Mouse (Mus musculus): ENCODE data around the gene Pcca. TPM values are rescaled to one million over a fixed set of nuclear protein-coding genes. Genes with fewer than 3 reads are reported as not detected.

Pcca gene
- polyA plus RNA-seq, 1 experiment from 2014 or later, result 32.2 TPM

GRCm38 (mm10) chr14:122608323-122608722, 74.2 kb downstream of the Pcca start:
- no peak for ATAC-seq (ENCODE audit: low FRiP score, low read depth)
- Histone ChIP-seq H3K9me3 (no peaks in the 10 kb centered on the region), H3K36me3 (no peaks in the 10 kb centered on the region), H3K4me2 (replicated peaks) (no peak overlapping the region), H3K4me1 (peaks cover 8% of the 10 kb centered on the region), H3K4me3 (no peak overlapping the region), H3K27ac (replicated peaks) (no peak overlapping the region), H3K27me3 (no peaks in the 10 kb centered on the region), H3K9ac (replicated peaks) (no peak overlapping the region)
- WGBS, result 89% methylated on average over 2 of the region's 2 CpGs

GRCm38 (mm10) chr14:122611035-122611434, 76.9 kb downstream of the Pcca start:
- Histone ChIP-seq H3K4me1 (peaks cover 5% of the 10 kb centered on the region), H3K4me2 (replicated peaks) (no peak overlapping the region), H3K9me3 (no peaks in the 10 kb centered on the region), H3K4me3 (no peak overlapping the region), H3K9ac (replicated peaks) (no peak overlapping the region), H3K36me3 (no peaks in the 10 kb centered on the region), H3K27ac (replicated peaks) (no peak overlapping the region), H3K27me3 (no peaks in the 10 kb centered on the region)
- ATAC-seq (ENCODE audit: low FRiP score, low read depth), result no peak
- 88% methylated on average over 4 of the region's 4 CpGs for WGBS

GRCm38 (mm10) chr14:122612317-122612716, 78.2 kb downstream of the Pcca start:
- no peak overlapping the region for H3K9ac ChIP-seq (replicated peaks)
- 89% methylated on average over 3 of the region's 3 CpGs for WGBS
- no peaks in the 10 kb centered on the region for H3K36me3 ChIP-seq
- H3K9me3 ChIP-seq, result no peaks in the 10 kb centered on the region
- no peak overlapping the region for H3K4me3 ChIP-seq
- H3K27me3 ChIP-seq, result no peaks in the 10 kb centered on the region
- ATAC-seq (ENCODE audit: low FRiP score, low read depth), result no peak
- no peaks in the 10 kb centered on the region for H3K4me1 ChIP-seq
- no peak overlapping the region for H3K27ac ChIP-seq (replicated peaks)
- no peak overlapping the region for H3K4me2 ChIP-seq (replicated peaks)

DNA sequence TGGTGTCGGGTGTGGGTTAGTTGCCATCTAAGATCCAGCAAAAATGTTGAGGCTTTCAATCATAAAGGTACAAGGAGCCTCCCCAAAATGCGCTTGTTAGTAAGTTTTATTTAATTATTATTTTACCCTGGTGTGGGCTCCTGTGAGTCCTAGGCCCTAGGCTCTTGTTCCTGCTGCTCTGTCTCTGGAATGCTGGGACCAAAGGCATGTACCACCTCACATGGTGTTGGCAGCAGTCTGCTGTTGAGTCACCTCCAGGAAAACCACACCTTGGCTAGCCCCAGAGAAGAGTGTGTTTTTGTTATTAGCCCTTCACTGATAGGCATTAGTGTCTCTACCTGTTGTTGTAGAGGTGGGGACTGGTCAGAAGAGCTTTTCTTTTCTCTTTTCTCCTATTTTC, 83.5 kb downstream of the Pcca start:
- ATAC-seq (ENCODE audit: low FRiP score, low read depth), result no peak
- WGBS, result 93% methylated on average over 2 of the region's 2 CpGs
- H3K9ac ChIP-seq (replicated peaks), result no peak overlapping the region
- no peak overlapping the region for H3K4me2 ChIP-seq (replicated peaks)
- H3K36me3 ChIP-seq, result no peaks in the 10 kb centered on the region
- H3K27me3 ChIP-seq, result no peaks in the 10 kb centered on the region
- H3K4me3 ChIP-seq, result no peak overlapping the region
- no peaks in the 10 kb centered on the region for H3K4me1 ChIP-seq
- H3K27ac ChIP-seq (replicated peaks), result no peak overlapping the region
- no peaks in the 10 kb centered on the region for H3K9me3 ChIP-seq

DNA sequence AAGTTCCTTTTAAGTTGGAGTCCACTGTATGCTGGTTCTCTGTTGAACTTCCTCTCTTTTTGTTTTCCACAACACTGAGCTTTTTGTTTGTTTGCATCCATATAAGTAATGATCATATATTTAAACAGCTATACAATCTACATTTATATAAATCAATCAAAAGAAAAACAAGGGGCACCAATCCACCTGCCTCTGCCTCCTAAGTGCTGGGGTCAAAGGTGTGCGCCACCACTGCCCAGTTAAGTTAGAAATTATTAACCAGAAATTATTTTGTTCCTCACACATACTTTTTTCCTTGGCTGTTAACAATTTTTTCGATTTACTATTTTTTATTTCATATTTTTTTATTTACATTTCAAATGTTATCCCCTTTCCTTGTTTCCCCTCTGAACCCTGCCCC, 99.3 kb downstream of the Pcca start:
- Histone ChIP-seq H3K9me3 (no peaks in the 10 kb centered on the region), H3K36me3 (no peaks in the 10 kb centered on the region), H3K9ac (replicated peaks) (no peak overlapping the region), H3K27me3 (no peaks in the 10 kb centered on the region), H3K4me3 (no peak overlapping the region), H3K27ac (replicated peaks) (no peak overlapping the region), H3K4me1 (peaks cover 4% of the 10 kb centered on the region; the same call in 1 of the 2 replicates), H3K4me2 (replicated peaks) (no peak overlapping the region)
- ATAC-seq (ENCODE audit: low FRiP score, low read depth), result no peak
- 91% methylated on average over 2 of the region's 2 CpGs for WGBS

GRCm38 (mm10) chr14:122636601-122637000, 102.5 kb downstream of the Pcca start:
- no peaks in the 10 kb centered on the region for H3K27me3 ChIP-seq
- H3K36me3 ChIP-seq, result no peaks in the 10 kb centered on the region
- H3K9ac ChIP-seq (replicated peaks), result no peak overlapping the region
- no peaks in the 10 kb centered on the region for H3K9me3 ChIP-seq
- no peak overlapping the region for H3K27ac ChIP-seq (replicated peaks)
- no peak for ATAC-seq (ENCODE audit: low FRiP score, low read depth)
- no peak overlapping the region for H3K4me2 ChIP-seq (replicated peaks)
- H3K4me3 ChIP-seq, result no peak overlapping the region
- peaks cover 4% of the 10 kb centered on the region; the same call in 1 of the 2 replicates for H3K4me1 ChIP-seq
- 36% methylated on average over 6 of the region's 6 CpGs for WGBS

GRCm38 (mm10) chr14:122637798-122638555, 103.9 kb downstream of the Pcca start:
- 0 out of 2 replicates have a peak, but pooled peaks have one; percentile 58 for ATAC-seq (ENCODE audit: low FRiP score, low read depth)
- WGBS, result 78% methylated on average over 5 of the region's 5 CpGs
- H3K36me3 ChIP-seq, result no peaks in the 10 kb centered on the region

DNA sequence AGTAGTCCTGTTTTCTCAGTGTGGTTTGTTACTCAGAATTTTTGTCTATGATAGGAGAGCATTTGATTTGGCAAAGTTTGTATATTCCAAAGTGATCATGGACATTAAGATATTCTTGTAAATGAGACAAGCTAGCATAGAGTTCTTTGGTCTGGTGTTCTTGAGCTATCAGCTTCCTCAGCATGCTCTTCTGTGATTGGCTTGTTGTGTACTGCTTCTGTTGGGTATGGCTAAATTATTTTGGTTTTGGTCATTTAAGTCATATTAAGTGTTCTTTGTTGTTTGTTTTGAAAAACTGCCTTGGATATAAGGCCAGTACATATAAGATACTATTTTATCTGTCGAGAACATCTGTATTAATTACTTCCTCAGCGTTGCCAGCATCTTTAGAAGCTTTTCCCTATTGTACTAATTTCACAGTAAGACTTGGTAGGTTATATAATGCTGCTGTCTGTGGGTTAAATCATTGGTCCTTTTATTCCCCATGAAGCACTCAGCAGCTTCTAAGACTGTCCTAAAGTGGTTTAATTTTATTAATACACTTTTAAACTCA, 105.1 kb downstream of the Pcca start:
- H3K9ac ChIP-seq (replicated peaks), result no peak overlapping the region
- H3K36me3 ChIP-seq, result no peaks in the 10 kb centered on the region
- no peak overlapping the region for H3K4me2 ChIP-seq (replicated peaks)
- peaks cover 4% of the 10 kb centered on the region; the same call in 1 of the 2 replicates for H3K4me1 ChIP-seq
- WGBS, result 91% methylated on average over 2 of the region's 2 CpGs
- no peaks in the 10 kb centered on the region for H3K27me3 ChIP-seq
- H3K4me3 ChIP-seq, result no peak overlapping the region
- ATAC-seq (ENCODE audit: low FRiP score, low read depth), result no peak
- H3K27ac ChIP-seq (replicated peaks), result no peak overlapping the region
- H3K9me3 ChIP-seq, result no peaks in the 10 kb centered on the region

More at GRCm38 (mm10) chr14:122637798-122638555, 103.9 kb downstream of the Pcca start:
- Histone ChIP-seq H3K27ac (replicated peaks) (no peak overlapping the region), H3K27me3 (no peaks in the 10 kb centered on the region), H3K4me2 (replicated peaks) (no peak overlapping the region), H3K9me3 (no peaks in the 10 kb centered on the region), H3K9ac (replicated peaks) (no peak overlapping the region), H3K4me1 (peaks cover 4% of the 10 kb centered on the region; the same call in 1 of the 2 replicates), H3K4me3 (no peak overlapping the region)

GRCm38 (mm10) chr14:122642432-122642831, 108.3 kb downstream of the Pcca start:
- 98% methylated on average over 1 of the region's 1 CpGs for WGBS
- Histone ChIP-seq H3K9ac (replicated peaks) (no peak overlapping the region), H3K4me2 (replicated peaks) (no peak overlapping the region), H3K4me1 (no peaks in the 10 kb centered on the region), H3K27me3 (no peaks in the 10 kb centered on the region), H3K36me3 (no peaks in the 10 kb centered on the region), H3K27ac (replicated peaks) (no peak overlapping the region), H3K4me3 (no peak overlapping the region), H3K9me3 (no peaks in the 10 kb centered on the region)
- no peak for ATAC-seq (ENCODE audit: low FRiP score, low read depth)

DNA sequence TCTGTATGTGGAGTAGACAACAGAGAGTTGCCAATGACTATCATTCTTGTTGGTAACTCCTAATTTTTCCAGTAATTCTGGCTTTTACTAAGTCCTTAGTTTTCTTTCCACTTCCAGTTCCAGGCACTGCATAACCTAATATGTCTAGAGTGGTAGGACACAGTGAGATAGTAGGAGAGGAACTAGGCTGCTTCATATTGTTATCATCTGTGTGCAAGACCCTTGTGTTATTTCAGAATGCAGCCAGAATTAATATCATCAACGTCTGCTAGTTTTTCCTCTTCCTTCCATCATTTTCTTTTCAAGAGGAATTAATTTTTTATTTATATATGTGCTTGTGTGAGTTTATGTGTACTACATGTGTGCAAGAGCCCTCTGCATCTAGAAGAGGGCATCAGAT, 114.1 kb downstream of the Pcca start:
- ATAC-seq (ENCODE audit: low FRiP score, low read depth), result no peak
- WGBS, result 88% methylated on average over 1 of the region's 1 CpGs
- H3K4me3 ChIP-seq, result no peak overlapping the region

DNA sequence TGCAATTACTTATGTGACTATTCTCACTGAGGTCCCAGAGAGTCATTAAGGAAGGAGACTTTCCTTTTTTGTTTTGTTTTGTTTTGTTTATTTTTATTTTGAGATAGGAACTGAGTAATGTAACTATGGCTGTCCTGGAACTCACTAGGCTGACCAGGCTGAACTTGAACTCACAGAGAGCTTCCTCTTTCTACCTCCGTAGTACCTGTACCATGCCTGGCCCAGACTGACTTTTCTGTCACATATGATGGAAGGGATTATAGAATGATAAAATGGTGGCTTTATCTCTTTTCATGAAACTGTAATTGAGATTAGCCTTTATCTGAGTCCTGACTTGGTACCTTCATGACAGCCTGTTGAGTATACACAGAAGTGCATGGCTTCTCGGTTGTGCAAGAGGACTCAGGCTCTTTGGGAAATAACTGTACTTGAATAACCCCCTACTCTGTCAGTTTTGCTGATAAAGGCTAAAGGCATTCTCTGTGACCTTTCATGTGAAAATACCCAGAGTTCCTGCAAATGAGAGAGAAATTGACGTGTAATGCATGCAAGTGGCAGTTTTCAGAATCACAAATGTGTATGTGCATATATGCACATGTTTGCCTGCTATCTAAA, 115.3 kb downstream of the Pcca start:
- H3K4me2 ChIP-seq (replicated peaks), result no peak overlapping the region
- no peaks in the 10 kb centered on the region for H3K36me3 ChIP-seq
- no peak overlapping the region for H3K4me3 ChIP-seq
- ATAC-seq (ENCODE audit: low FRiP score, low read depth), result no peak
- no peaks in the 10 kb centered on the region for H3K4me1 ChIP-seq
- H3K9me3 ChIP-seq, result no peaks in the 10 kb centered on the region
- no peak overlapping the region for H3K27ac ChIP-seq (replicated peaks)
- WGBS, result 80% methylated on average over 3 of the region's 3 CpGs
- no peak overlapping the region for H3K9ac ChIP-seq (replicated peaks)
- no peaks in the 10 kb centered on the region for H3K27me3 ChIP-seq

More for the DNA sequence above, 114.1 kb downstream of the Pcca start:
- H3K9me3 ChIP-seq, result no peaks in the 10 kb centered on the region
- no peaks in the 10 kb centered on the region for H3K4me1 ChIP-seq
- H3K27me3 ChIP-seq, result no peaks in the 10 kb centered on the region
- no peaks in the 10 kb centered on the region for H3K36me3 ChIP-seq
- no peak overlapping the region for H3K9ac ChIP-seq (replicated peaks)
- H3K27ac ChIP-seq (replicated peaks), result no peak overlapping the region
- no peak overlapping the region for H3K4me2 ChIP-seq (replicated peaks)

DNA sequence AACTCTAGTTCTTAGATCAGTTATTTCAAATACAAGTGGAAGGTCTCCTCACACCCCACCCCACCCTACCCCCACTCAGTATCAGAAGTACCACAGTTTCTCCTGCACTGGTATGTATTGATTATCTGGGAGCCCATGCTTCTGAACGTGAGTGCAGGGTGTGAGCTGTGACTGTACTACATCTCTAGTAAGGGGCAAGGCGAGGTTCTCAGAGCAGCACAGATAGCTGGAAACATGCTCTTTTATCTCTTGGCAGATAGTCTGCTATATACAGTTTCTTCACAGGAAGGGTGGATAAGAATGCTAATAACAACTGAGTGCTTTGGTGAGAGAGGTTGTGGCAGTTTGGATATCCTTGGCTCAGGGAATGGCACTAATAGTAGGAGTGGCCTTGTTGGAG, 117.6 kb downstream of the Pcca start:
- no peaks in the 10 kb centered on the region for H3K9me3 ChIP-seq
- H3K4me2 ChIP-seq (replicated peaks), result no peak overlapping the region
- H3K27me3 ChIP-seq, result no peaks in the 10 kb centered on the region
- H3K4me1 ChIP-seq, result no peaks in the 10 kb centered on the region
- no peak overlapping the region for H3K4me3 ChIP-seq
- no peaks in the 10 kb centered on the region for H3K36me3 ChIP-seq
- WGBS, result 93% methylated on average over 2 of the region's 2 CpGs
- H3K9ac ChIP-seq (replicated peaks), result no peak overlapping the region
- no peak for ATAC-seq (ENCODE audit: low FRiP score, low read depth)
- no peak overlapping the region for H3K27ac ChIP-seq (replicated peaks)
